Mouse (Mus musculus): Measurements from ENCODE around the gene Ebf1.

DNA sequence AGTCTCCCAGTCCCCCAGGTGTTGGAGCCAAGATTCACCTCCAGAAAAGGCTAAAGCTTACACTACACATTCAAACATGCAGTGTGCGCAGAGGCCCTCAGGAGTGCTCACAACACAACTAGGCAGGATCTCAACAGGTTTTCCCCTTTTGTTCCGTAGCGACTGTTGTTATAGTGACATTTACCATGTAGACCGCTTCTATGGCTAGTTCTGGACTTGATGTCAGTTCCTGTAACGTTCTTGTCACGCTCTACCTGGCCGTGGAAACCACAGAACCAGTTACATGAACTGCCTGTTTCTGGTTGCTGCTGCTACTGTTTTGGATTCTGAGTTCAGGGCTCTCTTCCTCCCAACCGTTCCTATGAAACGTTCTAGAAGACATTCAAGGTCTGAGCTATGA is 333.2 kb downstream of the Ebf1 start:
- TF ChIP-seq CTCF (IDR thresholded peaks at IDR 0.05; ENCODE audit: low read depth, low read length) (no peak), POLR2A (IDR thresholded peaks at IDR 0.05; ENCODE audit: insufficient read depth, low read length) (no peak)
